Mouse (Mus musculus): Measurements from ENCODE around the gene Msto1. TPM values are rescaled to one million over a fixed set of nuclear protein-coding genes. Genes with fewer than 3 reads are reported as not detected.

Msto1 gene
- total and polyA plus RNA-seq, 3 experiments = 82.6 to 101 TPM; not detected in 1

- H3K4me3 ChIP-seq (ENCODE audit: control insufficient read depth in 1 of 2, insufficient read depth in 1 of 2, low read depth in 2 of 2, low read length in 2 of 2) = peak overlapping the region; percentile 93 to 97
- no peaks in the 10 kb centered on the region for H3K27me3 ChIP-seq (ENCODE audit: control insufficient read depth in 1 of 2, insufficient read depth in 2 of 2, low read length in 2 of 2)
- peaks cover 83% of the 10 kb centered on the region for H3K79me2 ChIP-seq (ENCODE audit: control insufficient read depth, insufficient read depth, low read length, poor library complexity)
- peak overlapping the region; percentile 95 for H3K27ac ChIP-seq (ENCODE audit: control insufficient read depth, low read depth, low read length)
- peak; percentile 75 for DNase-seq (ENCODE audit: low read depth, low spot score)
- no peaks in the 10 kb centered on the region for H3K9me3 ChIP-seq (replicated peaks; ENCODE audit: insufficient read depth, low read length)
- peak overlapping the region; percentile 96 for H3K9ac ChIP-seq (ENCODE audit: control insufficient read depth, low read depth, low read length, poor library complexity, severe bottlenecking)
- H3K36me3 ChIP-seq (ENCODE audit: control insufficient read depth in 1 of 2, insufficient read depth in 2 of 2, low read length in 2 of 2) = peaks cover 0 to 47% of the 10 kb centered on the region in 2 experiments; a peak in 3 of 4 replicates
- peaks cover 18 to 27% of the 10 kb centered on the region in 2 experiments for H3K4me1 ChIP-seq (ENCODE audit: control insufficient read depth in 1 of 2, insufficient read depth in 2 of 2, low read length in 2 of 2)
- TF ChIP-seq MAFK (IDR thresholded peaks at IDR 0.05; ENCODE audit: borderline replicate concordance, low read depth, low read length) (no peak), SIN3A (IDR thresholded peaks at IDR 0.05; ENCODE audit: low read length) (peak; percentile 77), SMC3 (IDR thresholded peaks at IDR 0.05; ENCODE audit: low read depth, low read length) (no peak), TCF12 (IDR thresholded peaks at IDR 0.05; ENCODE audit: low read depth, low read length) (0 out of 2 replicates have a peak, but pooled peaks have one; percentile 1), MXI1 (IDR thresholded peaks at IDR 0.05; ENCODE audit: low read depth, low read length) (peak; percentile 90), MYC (IDR thresholded peaks at IDR 0.05; ENCODE audit: low read depth, low read length) (peak; percentile 89), MAX (IDR thresholded peaks at IDR 0.05; ENCODE audit: low read length) (peak; percentile 81; the same call in 1 of the 2 replicates), MAZ (IDR thresholded peaks at IDR 0.05; ENCODE audit: low read depth, low read length) (no peak)
These were observed 37.6 kb upstream of the Msto1 start for GRCm38 (mm10) chr3:88951327-88951800.

GRCm38 (mm10) chr3:88950576-88951326 lies 37.0 kb upstream of the Msto1 start, which contains the start of the genes Ash1l and Dap3:
TSS of gene Ash1l (plus strand) at chr3:88950622.
TSS of gene Dap3 (minus strand) at chr3:88951181.
- Histone ChIP-seq H3K9me3 (replicated peaks; ENCODE audit: insufficient read depth, low read length) (no peaks in the 10 kb centered on the region), H3K27me3 (ENCODE audit: control insufficient read depth in 1 of 2, insufficient read depth in 2 of 2, low read length in 2 of 2) (no peaks in the 10 kb centered on the region), H3K36me3 (ENCODE audit: control insufficient read depth in 1 of 2, insufficient read depth in 2 of 2, low read length in 2 of 2) (peaks cover 0 to 43% of the 10 kb centered on the region in 2 experiments), H3K79me2 (ENCODE audit: control insufficient read depth, insufficient read depth, low read length, poor library complexity) (peaks cover 84% of the 10 kb centered on the region), H3K27ac (ENCODE audit: control insufficient read depth, low read depth, low read length) (peak within 1 kb of the TSS; percentile 95), H3K4me3 (ENCODE audit: control insufficient read depth in 1 of 2, insufficient read depth in 1 of 2, low read depth in 2 of 2, low read length in 2 of 2) (peak within 1 kb of the TSS; percentile 96 to 97), H3K9ac (ENCODE audit: control insufficient read depth, low read depth, low read length, poor library complexity, severe bottlenecking) (peak within 1 kb of the TSS; percentile 96), H3K4me1 (ENCODE audit: control insufficient read depth in 1 of 2, insufficient read depth in 2 of 2, low read length in 2 of 2) (peaks cover 15 to 25% of the 10 kb centered on the region in 2 experiments)
- peak; percentile 91 for DNase-seq (ENCODE audit: low read depth, low spot score)
- no peak; the same call in 1 of the 2 replicates for TF ChIP-seq TBP (IDR thresholded peaks at IDR 0.05; ENCODE audit: low read depth, low read length)
- no peak for TF ChIP-seq ZKSCAN1 (IDR thresholded peaks at IDR 0.05; ENCODE audit: low read depth, low read length)
- no peak for TF ChIP-seq NRF1 (IDR thresholded peaks at IDR 0.05; ENCODE audit: insufficient read depth, low read depth, low read length, poor library complexity, severe bottlenecking)
- TF ChIP-seq MAZ (IDR thresholded peaks at IDR 0.05; ENCODE audit: low read depth, low read length) = peak; percentile 15
- peak; percentile 82 for TF ChIP-seq SIN3A (IDR thresholded peaks at IDR 0.05; ENCODE audit: low read length)
- TF ChIP-seq MXI1 (IDR thresholded peaks at IDR 0.05; ENCODE audit: low read depth, low read length) = peak; percentile 22; the same call in 1 of the 2 replicates
- TF ChIP-seq NELFE (IDR thresholded peaks at IDR 0.05; ENCODE audit: low read depth, low read length) = peak; percentile 4; the same call in 1 of the 2 replicates
- no peak for TF ChIP-seq JUND (IDR thresholded peaks at IDR 0.05; ENCODE audit: low read depth, low read length)
- TF ChIP-seq CHD1 (IDR thresholded peaks at IDR 0.05; ENCODE audit: low read depth, low read length) = no peak
- 0 out of 2 replicates have a peak, but pooled peaks have one; percentile 5 for TF ChIP-seq RCOR1 (IDR thresholded peaks at IDR 0.05; ENCODE audit: low read depth, low read length)
- no peak for TF ChIP-seq USF2 (IDR thresholded peaks at IDR 0.05; ENCODE audit: borderline replicate concordance in 1 of 2, insufficient read depth in 1 of 2, low read depth in 1 of 2, low read length in 2 of 2)
- peak; percentile 62; the same call in 1 of the 2 replicates for TF ChIP-seq UBTF (IDR thresholded peaks at IDR 0.05; ENCODE audit: borderline replicate concordance, insufficient read depth, low read depth, low read length)
- TF ChIP-seq KAT2A (conservative IDR thresholded peaks at IDR 0.05; ENCODE audit: low read depth, low read length) = no peak; the same call in 1 of the 2 replicates
- no peak for TF ChIP-seq POLR2AphosphoS2 (IDR thresholded peaks at IDR 0.05; ENCODE audit: low read length)
- no peak; a peak in 1 of 4 replicates for TF ChIP-seq EP300 (IDR thresholded peaks at IDR 0.05; ENCODE audit: low read depth in 1 of 2, low read length in 2 of 2)
- no peak for TF ChIP-seq ELF1 (IDR thresholded peaks at IDR 0.05; ENCODE audit: low read depth, low read length)
- TF ChIP-seq ZMIZ1 (IDR thresholded peaks at IDR 0.05; ENCODE audit: low read depth, low read length) = no peak; the same call in 1 of the 2 replicates
- no peak for TF ChIP-seq SMC3 (IDR thresholded peaks at IDR 0.05; ENCODE audit: low read depth, low read length)
- peak; percentile 41 to 76; a peak in 2 of 4 replicates for TF ChIP-seq POLR2A (IDR thresholded peaks at IDR 0.05; ENCODE audit: control insufficient read depth in 1 of 2, insufficient read depth in 1 of 2, low read depth in 1 of 2, low read length in 2 of 2, poor library complexity in 1 of 2)
- TF ChIP-seq ZC3H11A (IDR thresholded peaks at IDR 0.05; ENCODE audit: low read depth, low read length) = no peak
- TF ChIP-seq HCFC1 (IDR thresholded peaks at IDR 0.05; ENCODE audit: low read depth, low read length) = peak; percentile 47
- TF ChIP-seq TAL1 (IDR thresholded peaks at IDR 0.05; ENCODE audit: low read length) = no peak
- TF ChIP-seq MAX (IDR thresholded peaks at IDR 0.05; ENCODE audit: low read length) = no peak
- no peak for TF ChIP-seq POLR2AphosphoS5 (IDR thresholded peaks at IDR 0.05; ENCODE audit: borderline replicate concordance, low read depth, low read length)
